Mouse (Mus musculus) urinary bladder, postnatal 25 days (tissue): ENCODE measurements around the gene Fam160a1.

ENCODE experiments used
- DNase-seq: peaks from one replicate; pipeline ENCODE4 v3.0.0; 2022; ENCODE audit warnings: low spot score

Fam160a1 gene

GRCm38 (mm10) chr3:85746116-85746515 lies 71.0 kb downstream of the Fam160a1 start:
- DNase-seq, result no peak

GRCm38 (mm10) chr3:85741767-85742166 lies 75.3 kb downstream of the Fam160a1 start:
- DNase-seq, result no peak

GRCm38 (mm10) chr3:85738591-85738990 lies 78.5 kb downstream of the Fam160a1 start:
- DNase-seq, result no peak

GRCm38 (mm10) chr3:85733939-85734729 lies 83.0 kb downstream of the Fam160a1 start:
- DNase-seq, result no peak

GRCm38 (mm10) chr3:85727171-85727570 lies 89.9 kb downstream of the Fam160a1 start:
- DNase-seq, result no peak

GRCm38 (mm10) chr3:85725971-85726370 lies 91.1 kb downstream of the Fam160a1 start:
- no peak for DNase-seq

- no peak for DNase-seq
Measured at GRCm38 (mm10) chr3:85725110-85725509, 92.0 kb downstream of the Fam160a1 start.

GRCm38 (mm10) chr3:85722581-85722980 lies 94.5 kb downstream of the Fam160a1 start:
- no peak for DNase-seq

- no peak for DNase-seq
Measured at GRCm38 (mm10) chr3:85715764-85716297, 101.3 kb downstream of the Fam160a1 start.

- no peak for DNase-seq
Measured at GRCm38 (mm10) chr3:85713936-85714709, 103.0 kb downstream of the Fam160a1 start.

GRCm38 (mm10) chr3:85710695-85711094 lies 106.4 kb downstream of the Fam160a1 start:
- no peak for DNase-seq

GRCm38 (mm10) chr3:85707421-85707820 lies 109.7 kb downstream of the Fam160a1 start:
- peak; percentile 36 for DNase-seq

GRCm38 (mm10) chr3:85703141-85703882 lies 113.8 kb downstream of the Fam160a1 start:
- no peak for DNase-seq

GRCm38 (mm10) chr3:85698496-85698895 lies 118.6 kb downstream of the Fam160a1 start:
- DNase-seq, result no peak

- DNase-seq, result no peak
Measured at GRCm38 (mm10) chr3:85695056-85695455, 122.0 kb downstream of the Fam160a1 start.

GRCm38 (mm10) chr3:85693013-85693412 lies 124.1 kb downstream of the Fam160a1 start:
- no peak for DNase-seq

GRCm38 (mm10) chr3:85691134-85691533 lies 126.0 kb downstream of the Fam160a1 start:
- no peak for DNase-seq

- DNase-seq, result no peak
Measured at GRCm38 (mm10) chr3:85688341-85688740, 128.8 kb downstream of the Fam160a1 start.

- DNase-seq, result no peak
Measured at GRCm38 (mm10) chr3:85685271-85685670, 131.8 kb downstream of the Fam160a1 start.

- no peak for DNase-seq
Measured at GRCm38 (mm10) chr3:85683618-85684017, 133.5 kb downstream of the Fam160a1 start.

- no peak for DNase-seq
Measured at GRCm38 (mm10) chr3:85681136-85681535, 136.0 kb downstream of the Fam160a1 start.

- DNase-seq, result no peak
Measured at GRCm38 (mm10) chr3:85679960-85680359, 137.1 kb downstream of the Fam160a1 start.
